In the genomic region with DNA sequence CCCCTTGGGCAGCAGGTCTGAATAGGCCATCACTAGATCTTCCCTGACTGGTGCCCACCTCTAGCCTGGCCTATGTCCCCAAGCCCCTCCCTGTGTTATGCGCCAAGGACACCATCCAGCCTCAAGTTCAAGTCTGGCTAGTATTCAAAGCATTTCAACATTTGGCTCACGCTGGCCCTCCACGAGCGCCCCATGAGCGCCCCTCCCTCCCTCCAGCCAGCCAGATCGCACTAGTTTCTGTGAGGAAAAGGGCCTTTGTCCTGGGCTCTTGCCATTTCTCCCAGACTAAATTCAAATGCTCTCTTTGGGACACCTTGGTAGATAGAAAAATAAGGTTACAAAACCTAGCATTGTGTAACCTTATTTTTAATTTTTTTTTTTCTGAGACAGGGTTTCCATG, we compare ENCODE assay signal across 1 mouse cellular context.
TF ChIP-seq lines count a peak whose summit lies in the region.

No protein-coding gene starts in this region.

TF ChIP-seq in CH12.LX, 34 proteins besides CTCF, POLR2A, EP300 and RAD21:
- TF ChIP-seq NRF1 (IDR thresholded peaks at IDR 0.05; ENCODE audit: low read depth, low read length) (no peak), USF1 (IDR thresholded peaks at IDR 0.05; ENCODE audit: low read depth, low read length) (no peak), CHD1 (IDR thresholded peaks at IDR 0.05; ENCODE audit: low read depth, low read length) (no peak)
